Mouse (Mus musculus) midbrain, postnatal 0 days (tissue): ENCODE data around the gene Palm3. TPM values are rescaled to one million over a fixed set of nuclear protein-coding genes. Genes with fewer than 3 reads are reported as not detected.

Experiments used
- ATAC-seq: fragments of 200-750 bp; cut with Nextera tagmentation; 2 replicates; pipeline ENCODE4 v1.8.0; 2017; ENCODE audit warnings: moderate number of reproducible peaks, mild to moderate bottlenecking, moderate TSS enrichment, moderate library complexity; ENCODE audit not compliant: low FRiP score
- DNase-seq: peaks from one replicate; pipeline ENCODE4 v3.0.0-alpha.2; 2015; ENCODE audit warnings: low spot score
- H3K27ac ChIP-seq: fragments of 300-500 bp; sonication (generic); 2 replicates; pipeline ENCODE4 v1.5.1; 2014; ENCODE audit warnings: low read depth, mild to moderate bottlenecking, low read length, mixed read lengths
- H3K27me3 ChIP-seq: fragments of 300-500 bp; sonication (generic); 2 replicates; pipeline ENCODE4 v1.6.1; 2014; ENCODE audit warnings: low read length, control low read depth, mixed read lengths; ENCODE audit not compliant: insufficient read depth
- H3K36me3 ChIP-seq: fragments of 300-500 bp; sonication (generic); 2 replicates; pipeline ENCODE4 v1.6.1; 2014; ENCODE audit warnings: low read length, control low read depth, mixed read lengths; ENCODE audit not compliant: insufficient read depth
- H3K4me1 ChIP-seq: fragments of 300-500 bp; sonication (generic); 2 replicates; pipeline ENCODE4 v1.6.1; 2014; ENCODE audit warnings: mild to moderate bottlenecking, control low read depth, antibody characterized with exemption, low read length, mixed read lengths; ENCODE audit not compliant: insufficient read depth
- H3K4me2 ChIP-seq: fragments of 300-500 bp; sonication (generic); 2 replicates; pipeline ENCODE4 v1.6.1; 2014; ENCODE audit warnings: low read depth, mild to moderate bottlenecking, low read length, mixed read lengths; ENCODE audit not compliant: poor library complexity, severe bottlenecking
- H3K4me3 ChIP-seq: fragments of 300-500 bp; sonication (generic); 2 replicates; pipeline ENCODE4 v1.5.1; 2014; ENCODE audit warnings: low read depth, mild to moderate bottlenecking, low read length, moderate library complexity
- H3K9ac ChIP-seq: fragments of 300-500 bp; sonication (generic); replicated peaks from 2 replicates; pipeline ENCODE4 v1.6.1; 2014; ENCODE audit warnings: mild to moderate bottlenecking, low read length, moderate library complexity, mixed read lengths; ENCODE audit not compliant: poor library complexity, severe bottlenecking
- H3K9me3 ChIP-seq: fragments of 300-500 bp; sonication (generic); 2 replicates; pipeline ENCODE4 v1.6.1; 2016; ENCODE audit warnings: low read length, control low read depth
- CTCF ChIP-seq: IDR thresholded peaks from 2 replicates; pipeline ENCODE4 v1.5.1; 2016; ENCODE audit warnings: antibody characterized with exemption, mild to moderate bottlenecking
- WGBS: fragments of 180-500 bp; shearing (Covaris S2); extraction: QIAGEN DNeasy Blood & Tissue Kit; methylation state at CpG from one replicate; pipeline ENCODE4 v1.1.7; 2014; 5-methylcytosine and 5-hydroxymethylcytosine counted together
- microRNA counts: library from miRNA; unstranded; fragments of <30 nt; microRNA quantifications from one replicate; lab custom pipeline; 2015
- microRNA-seq: library from miRNA; unstranded; fragments of <30 nt; microRNA quantifications from one replicate; pipeline ENCODE4, GENCODE M21; 2016; ENCODE audit warnings: borderline number of aligned reads
- polyA plus RNA-seq: library from polyadenylated mRNA; unstranded; fragments of >200 nt; fragmentation: Nextera tagmentation; extraction: Ambion mirVana; gene quantifications from 2 replicates; pipeline ENCODE4 v1.2.1, GENCODE M21; 2015
- total RNA-seq: library from RNA; depleted of rRNA; stranded (reverse); fragments of >200 nt; gene quantifications from 2 replicates; pipeline ENCODE4 v1.2.3, GENCODE M21; 2014; rRNA removed

Gene Palm3
- total and polyA plus RNA-seq, 2 experiments from 2014 or later, result 4.4 to 8.0 TPM

DNA sequence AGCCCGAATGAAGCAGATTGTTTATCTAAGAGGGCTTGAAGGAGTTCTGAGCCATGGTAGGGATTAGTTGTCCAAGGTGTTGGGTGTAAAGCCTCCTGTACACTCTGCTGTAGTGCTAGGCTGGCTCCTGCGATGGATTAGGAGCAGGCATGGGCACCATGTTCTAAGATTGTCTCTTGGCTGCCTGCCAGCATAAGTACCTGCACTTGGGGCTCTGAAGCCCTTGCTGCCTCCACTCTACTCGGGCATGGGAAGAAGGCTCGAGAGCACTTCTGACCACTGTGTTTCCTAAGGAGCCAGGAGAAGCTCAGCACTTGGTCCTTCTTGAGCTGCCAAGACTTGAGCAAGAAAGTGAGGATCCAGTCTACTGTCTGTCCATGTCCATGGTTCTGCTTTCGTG, 57.9 kb downstream of the Palm3 start:
- no peaks in the 10 kb centered on the region for H3K4me1 ChIP-seq
- H3K9ac ChIP-seq, result no peak overlapping the region
- peaks cover 70% of the 10 kb centered on the region for H3K36me3 ChIP-seq
- no peak for DNase-seq
- H3K4me3 ChIP-seq, result no peak overlapping the region
- ATAC-seq, result no peak
- no peak for TF ChIP-seq CTCF
- H3K27me3 ChIP-seq, result no peaks in the 10 kb centered on the region
- no peaks in the 10 kb centered on the region for H3K9me3 ChIP-seq
- H3K27ac ChIP-seq, result no peak overlapping the region
- 84% methylated on average over 5 of the region's 5 CpGs for WGBS
- H3K4me2 ChIP-seq, result no peak overlapping the region

MicroRNAs within 50 kb of the gene (microRNA counts, 519-probe panel; counts per million panel counts)
- microRNA mmu-miR-1199 (lab: Ali Mortazavi, UCI), result 528 counts per million, percentile 58 among the panel's probes with 10 or more counts

Small RNA genes lying within 50 kb of the gene (microRNA-seq; reads per million reads assigned to microRNA genes)
- gene Mir1199 (not detected), gene Mir8111 (3.0 reads per million)

Other genes with a start within 250 kb of the Palm3 start
- gene Adgrl1, start 121.4 kb upstream of the Palm3 start, total RNA-seq, result 394 and 593 TPM in 2 replicates
- 55.5 and 55.9 TPM in 2 replicates for gene Adgrl1, start 121.4 kb upstream of the Palm3 start, polyA plus RNA-seq
- gene Gm10644, start 66.3 kb upstream of the Palm3 start, total RNA-seq, result 0.47 and 0.60 TPM in 2 replicates
- 0.36 and 0.39 TPM in 2 replicates for gene Gm10644, start 66.3 kb upstream of the Palm3 start, polyA plus RNA-seq
- gene Asf1b, start 66.0 kb upstream of the Palm3 start, total RNA-seq, result 3.9 and 20.4 TPM in 2 replicates
- 3.8 and 4.3 TPM in 2 replicates for gene Asf1b, start 66.0 kb upstream of the Palm3 start, polyA plus RNA-seq
- 190 and 218 TPM in 2 replicates for gene Prkaca, start 48.5 kb upstream of the Palm3 start, total RNA-seq
- gene Prkaca, start 48.5 kb upstream of the Palm3 start, polyA plus RNA-seq, result 253 and 259 TPM in 2 replicates
- 65.3 and 86.9 TPM in 2 replicates for gene Samd1, start 23.8 kb upstream of the Palm3 start, total RNA-seq
- gene Samd1, start 23.8 kb upstream of the Palm3 start, polyA plus RNA-seq, result 4.1 and 4.6 TPM in 2 replicates
- 1.2 TPM in 1 of 2 replicates, not detected in the other for gene 1700067K01Rik, start 20.0 kb upstream of the Palm3 start, total RNA-seq
- gene 1700067K01Rik, start 20.0 kb upstream of the Palm3 start, polyA plus RNA-seq, result 0.58 and 0.69 TPM in 2 replicates
- gene 2210011C24Rik, start 9.3 kb upstream of the Palm3 start, total RNA-seq, result 0.66 TPM in 1 of 2 replicates, not detected in the other
- gene 2210011C24Rik, start 9.3 kb upstream of the Palm3 start, polyA plus RNA-seq, result 0.43 and 1.5 TPM in 2 replicates
- 0.71 and 1.1 TPM in 2 replicates for gene Il27ra, start 21.1 kb downstream of the Palm3 start, total RNA-seq
- 0.21 and 0.29 TPM in 2 replicates for gene Il27ra, start 21.1 kb downstream of the Palm3 start, polyA plus RNA-seq
- 2.3 and 2.7 TPM in 2 replicates for gene Rln3, start 23.5 kb downstream of the Palm3 start, total RNA-seq
- gene Rln3, start 23.5 kb downstream of the Palm3 start, polyA plus RNA-seq, result 1.3 and 2.3 TPM in 2 replicates
- 2.2 and 3.0 TPM in 2 replicates for gene Gm10643, start 43.7 kb downstream of the Palm3 start, total RNA-seq
- 1.6 and 1.7 TPM in 2 replicates for gene Gm10643, start 43.7 kb downstream of the Palm3 start, polyA plus RNA-seq
- 28.4 and 31.7 TPM in 2 replicates for gene Rfx1, start 45.4 kb downstream of the Palm3 start, total RNA-seq
- 7.2 and 8.8 TPM in 2 replicates for gene Rfx1, start 45.4 kb downstream of the Palm3 start, polyA plus RNA-seq
- 62.3 and 67.6 TPM in 2 replicates for gene Dcaf15, start 83.3 kb downstream of the Palm3 start, total RNA-seq
- 21.7 and 23.3 TPM in 2 replicates for gene Dcaf15, start 83.3 kb downstream of the Palm3 start, polyA plus RNA-seq
- 0.05 and 0.19 TPM in 2 replicates for gene Podnl1, start 104.5 kb downstream of the Palm3 start, total RNA-seq
- 0.38 and 0.56 TPM in 2 replicates for gene Podnl1, start 104.5 kb downstream of the Palm3 start, polyA plus RNA-seq
- gene Cc2d1a, start 126.5 kb downstream of the Palm3 start, total RNA-seq, result 86.1 and 101 TPM in 2 replicates
- gene Cc2d1a, start 126.5 kb downstream of the Palm3 start, polyA plus RNA-seq, result 65.9 and 70.7 TPM in 2 replicates
- 5.6 and 5.7 TPM in 2 replicates for gene 4930432K21Rik, start 126.6 kb downstream of the Palm3 start, total RNA-seq
- 2.2 and 2.4 TPM in 2 replicates for gene 4930432K21Rik, start 126.6 kb downstream of the Palm3 start, polyA plus RNA-seq
- gene Nanos3, start 163.7 kb downstream of the Palm3 start, total RNA-seq, result 0.27 and 4.6 TPM in 2 replicates
- 14.0 and 15.3 TPM in 2 replicates for gene Nanos3, start 163.7 kb downstream of the Palm3 start, polyA plus RNA-seq
- gene Zswim4, start 215.6 kb downstream of the Palm3 start, total RNA-seq, result 37.7 and 41.8 TPM in 2 replicates
- 11.8 and 11.9 TPM in 2 replicates for gene Zswim4, start 215.6 kb downstream of the Palm3 start, polyA plus RNA-seq
- gene D8Ertd738e, start 228.2 kb downstream of the Palm3 start, total RNA-seq, result 110 and 143 TPM in 2 replicates
- gene D8Ertd738e, start 228.2 kb downstream of the Palm3 start, polyA plus RNA-seq, result 274 and 297 TPM in 2 replicates
- 28.8 and 31.7 TPM in 2 replicates for gene Mri1, start 235.9 kb downstream of the Palm3 start, total RNA-seq
- 39.4 and 40.5 TPM in 2 replicates for gene Mri1, start 235.9 kb downstream of the Palm3 start, polyA plus RNA-seq
- 9.5 and 13.6 TPM in 2 replicates for gene Ccdc130, start 248.9 kb downstream of the Palm3 start, total RNA-seq
- 14.0 and 14.4 TPM in 2 replicates for gene Ccdc130, start 248.9 kb downstream of the Palm3 start, polyA plus RNA-seq